Mouse (Mus musculus): Measurements from ENCODE around the gene Stk31. TPM values are rescaled to one million over a fixed set of nuclear protein-coding genes. Genes with fewer than 3 reads are reported as not detected.

The Stk31 gene
- not detected in 2 replicates for total RNA-seq (2014; fragmentation: Nextera tagmentation)
- 0.06 TPM in 1 of 2 replicates, not detected in the other for total RNA-seq (2017)
- polyA plus RNA-seq (2012), result not detected in 2 replicates

- no peaks in the 10 kb centered on the region for H3K4me1 ChIP-seq (ENCODE audit: insufficient read depth, low read depth, low read length)
- no peaks in the 10 kb centered on the region for H3K36me3 ChIP-seq (replicated peaks)
- no peak for ATAC-seq (ENCODE audit: extremely low read depth, insufficient number of reproducible peaks, low FRiP score, poor library complexity, severe bottlenecking)
- peaks cover 2% of the 10 kb centered on the region; the same call in 1 of the 2 replicates for H3K27me3 ChIP-seq (ENCODE audit: insufficient read depth, low read length)
- no peak for TF ChIP-seq POLR2AphosphoS5 (IDR thresholded peaks at IDR 0.05; ENCODE audit: insufficient replicate concordance, low read depth, low read length)
- TF ChIP-seq GATA2 (IDR thresholded peaks at IDR 0.05; ENCODE audit: borderline replicate concordance, low read depth, low read length), result no peak
- no peak for TF ChIP-seq GATA1 (IDR thresholded peaks at IDR 0.05; ENCODE audit: borderline replicate concordance, low read length)
- no peak for TF ChIP-seq TAL1 (conservative IDR thresholded peaks at IDR 0.05; ENCODE audit: low read depth, low read length)
- TF ChIP-seq CTCF (IDR thresholded peaks at IDR 0.05; ENCODE audit: low read depth, low read length), result no peak
- H3K4me3 ChIP-seq (ENCODE audit: low read depth, low read length), result no peak within 1 kb of the TSS
- no peak for DNase-seq (ENCODE audit: low spot score)
- peaks cover 4% of the 10 kb centered on the region for H3K9me3 ChIP-seq (replicated peaks)
These were observed at the start of gene Stk31 for GRCm38 (mm10) chr6:49395316-49395715. TSS of gene Stk31 (plus strand) at chr6:49395604.

- Histone ChIP-seq H3K9me3 (replicated peaks) (no peaks in the 10 kb centered on the region), H3K36me3 (replicated peaks) (no peaks in the 10 kb centered on the region), H3K27me3 (ENCODE audit: insufficient read depth, low read length) (peaks cover 22% of the 10 kb centered on the region), H3K4me1 (ENCODE audit: insufficient read depth, low read depth, low read length) (no peaks in the 10 kb centered on the region), H3K4me3 (ENCODE audit: low read depth, low read length) (no peak overlapping the region)
- ATAC-seq (ENCODE audit: extremely low read depth, insufficient number of reproducible peaks, low FRiP score, poor library complexity, severe bottlenecking) (no peak), DNase-seq (ENCODE audit: low spot score) (no peak)
- TF ChIP-seq GATA2 (IDR thresholded peaks at IDR 0.05; ENCODE audit: borderline replicate concordance, low read depth, low read length) (no peak), POLR2AphosphoS5 (IDR thresholded peaks at IDR 0.05; ENCODE audit: insufficient replicate concordance, low read depth, low read length) (no peak), CTCF (IDR thresholded peaks at IDR 0.05; ENCODE audit: low read depth, low read length) (no peak), TAL1 (conservative IDR thresholded peaks at IDR 0.05; ENCODE audit: low read depth, low read length) (no peak), GATA1 (IDR thresholded peaks at IDR 0.05; ENCODE audit: borderline replicate concordance, low read length) (no peak)
These were observed 45.6 kb upstream of the Stk31 start for GRCm38 (mm10) chr6:49349826-49350225.

- DNase-seq (ENCODE audit: low spot score) (no peak), ATAC-seq (ENCODE audit: extremely low read depth, insufficient number of reproducible peaks, low FRiP score, poor library complexity, severe bottlenecking) (no peak)
- no peak for TF ChIP-seq CTCF (IDR thresholded peaks at IDR 0.05; ENCODE audit: low read depth, low read length)
- no peak for TF ChIP-seq POLR2AphosphoS5 (IDR thresholded peaks at IDR 0.05; ENCODE audit: insufficient replicate concordance, low read depth, low read length)
- no peak for TF ChIP-seq GATA1 (IDR thresholded peaks at IDR 0.05; ENCODE audit: borderline replicate concordance, low read length)
- TF ChIP-seq TAL1 (conservative IDR thresholded peaks at IDR 0.05; ENCODE audit: low read depth, low read length), result no peak
- TF ChIP-seq GATA2 (IDR thresholded peaks at IDR 0.05; ENCODE audit: borderline replicate concordance, low read depth, low read length), result no peak
These were observed 40.8 kb upstream of the Stk31 start for GRCm38 (mm10) chr6:49354613-49355012.

DNA sequence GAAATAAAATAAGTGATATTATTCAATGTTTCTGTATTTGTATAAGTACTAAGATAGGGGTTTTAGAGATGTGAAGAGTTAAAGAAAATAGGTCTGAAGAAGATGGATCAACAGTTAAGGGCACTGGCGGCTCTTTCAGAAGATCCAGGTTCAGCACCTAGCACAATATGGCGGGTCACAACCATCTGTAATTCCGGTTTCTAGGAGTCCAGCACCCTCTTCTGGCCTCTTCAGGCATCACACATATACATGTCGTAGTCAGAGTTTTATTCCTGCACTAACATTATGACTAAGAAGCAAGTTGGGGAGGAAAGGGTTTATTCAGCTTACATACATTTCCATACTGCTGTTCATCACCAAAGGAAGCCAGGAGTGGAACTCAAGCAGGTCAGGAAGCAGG is 40.2 kb upstream of the Stk31 start:
- TF ChIP-seq GATA1 (IDR thresholded peaks at IDR 0.05; ENCODE audit: borderline replicate concordance, low read length) (no peak), GATA2 (IDR thresholded peaks at IDR 0.05; ENCODE audit: borderline replicate concordance, low read depth, low read length) (no peak), CTCF (IDR thresholded peaks at IDR 0.05; ENCODE audit: low read depth, low read length) (peak; percentile 8; the same call in 1 of the 2 replicates), POLR2AphosphoS5 (IDR thresholded peaks at IDR 0.05; ENCODE audit: insufficient replicate concordance, low read depth, low read length) (no peak), TAL1 (conservative IDR thresholded peaks at IDR 0.05; ENCODE audit: low read depth, low read length) (no peak)
- no peak for DNase-seq (ENCODE audit: low spot score)
- Histone ChIP-seq H3K36me3 (replicated peaks) (no peaks in the 10 kb centered on the region), H3K4me1 (ENCODE audit: insufficient read depth, low read depth, low read length) (no peaks in the 10 kb centered on the region), H3K27me3 (ENCODE audit: insufficient read depth, low read length) (peaks cover 14% of the 10 kb centered on the region), H3K9me3 (replicated peaks) (no peaks in the 10 kb centered on the region), H3K4me3 (ENCODE audit: low read depth, low read length) (no peak overlapping the region)
- ATAC-seq (ENCODE audit: extremely low read depth, insufficient number of reproducible peaks, low FRiP score, poor library complexity, severe bottlenecking), result no peak

More at GRCm38 (mm10) chr6:49354613-49355012, 40.8 kb upstream of the Stk31 start:
- no peaks in the 10 kb centered on the region for H3K36me3 ChIP-seq (replicated peaks)
- no peak overlapping the region for H3K4me3 ChIP-seq (ENCODE audit: low read depth, low read length)
- peaks cover 19% of the 10 kb centered on the region for H3K27me3 ChIP-seq (ENCODE audit: insufficient read depth, low read length)
- H3K9me3 ChIP-seq (replicated peaks), result no peaks in the 10 kb centered on the region
- no peaks in the 10 kb centered on the region for H3K4me1 ChIP-seq (ENCODE audit: insufficient read depth, low read depth, low read length)

GRCm38 (mm10) chr6:49360420-49360819 is 35.0 kb upstream of the Stk31 start:
- TF ChIP-seq CTCF (IDR thresholded peaks at IDR 0.05; ENCODE audit: low read depth, low read length) (no peak), POLR2AphosphoS5 (IDR thresholded peaks at IDR 0.05; ENCODE audit: insufficient replicate concordance, low read depth, low read length) (no peak), GATA1 (IDR thresholded peaks at IDR 0.05; ENCODE audit: borderline replicate concordance, low read length) (no peak), TAL1 (conservative IDR thresholded peaks at IDR 0.05; ENCODE audit: low read depth, low read length) (no peak), GATA2 (IDR thresholded peaks at IDR 0.05; ENCODE audit: borderline replicate concordance, low read depth, low read length) (no peak)
- Histone ChIP-seq H3K27me3 (ENCODE audit: insufficient read depth, low read length) (peaks cover 7% of the 10 kb centered on the region; the same call in 1 of the 2 replicates), H3K9me3 (replicated peaks) (no peaks in the 10 kb centered on the region), H3K4me1 (ENCODE audit: insufficient read depth, low read depth, low read length) (no peaks in the 10 kb centered on the region), H3K36me3 (replicated peaks) (no peaks in the 10 kb centered on the region), H3K4me3 (ENCODE audit: low read depth, low read length) (no peak overlapping the region)
- ATAC-seq (ENCODE audit: extremely low read depth, insufficient number of reproducible peaks, low FRiP score, poor library complexity, severe bottlenecking) (no peak), DNase-seq (ENCODE audit: low spot score) (no peak)

DNA sequence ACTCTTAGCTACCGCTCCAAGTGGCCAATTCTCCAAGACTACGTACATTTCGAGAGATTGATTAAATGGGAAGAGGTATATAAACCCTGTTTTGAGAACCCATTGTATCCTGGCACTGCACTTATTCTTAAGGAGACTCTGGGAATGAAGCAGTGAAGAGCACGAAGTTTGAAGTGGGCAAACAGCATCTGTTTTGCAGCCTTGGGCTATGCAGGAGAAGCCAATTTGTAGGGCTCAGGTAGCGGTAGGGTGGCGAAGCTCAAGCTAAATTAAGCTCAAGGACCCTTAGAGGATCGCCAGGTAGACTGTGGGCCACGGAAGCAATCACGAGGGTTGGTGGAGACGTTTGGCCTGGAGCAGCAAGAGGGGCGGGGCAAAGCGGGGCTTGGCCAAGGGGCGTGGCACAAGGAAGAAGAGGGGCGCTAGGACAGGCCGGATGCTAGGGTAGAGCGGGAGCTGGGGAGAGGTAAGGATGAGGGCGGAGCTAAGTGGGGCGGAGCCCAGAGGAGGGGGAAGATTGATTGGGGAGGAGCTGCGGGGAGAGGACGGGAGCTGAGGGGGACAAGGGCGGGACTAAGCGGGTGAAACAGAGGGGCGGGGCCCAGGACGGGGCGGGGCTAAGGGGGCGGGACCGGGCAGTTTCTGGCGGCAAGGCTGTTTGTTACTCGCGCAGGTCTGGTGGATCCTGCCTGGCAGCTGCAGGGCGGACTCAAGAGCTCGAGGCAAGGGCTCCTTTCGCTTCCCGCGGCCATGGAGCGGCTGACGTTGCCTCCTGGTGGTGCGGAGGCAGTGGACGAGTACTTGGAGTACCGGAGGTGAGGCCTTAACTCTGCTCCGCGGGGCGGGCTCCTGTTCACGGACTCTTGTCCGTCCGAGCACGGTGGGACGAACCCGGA is 28.0 kb upstream of the Stk31 start, which contains the start of gene Fam221a:
Gene Fam221a, plus strand, starts transcription at position 581 of the 896 bp plus-strand sequence.
- peak; percentile 98 for ATAC-seq (ENCODE audit: extremely low read depth, insufficient number of reproducible peaks, low FRiP score, poor library complexity, severe bottlenecking)

More for the DNA sequence above, 28.0 kb upstream of the Stk31 start, which contains the start of gene Fam221a:
- Histone ChIP-seq H3K4me3 (ENCODE audit: low read depth, low read length) (peak within 1 kb of the TSS; percentile 72), H3K4me1 (ENCODE audit: insufficient read depth, low read depth, low read length) (peaks cover 16% of the 10 kb centered on the region), H3K27me3 (ENCODE audit: insufficient read depth, low read length) (peaks cover 2% of the 10 kb centered on the region; the same call in 1 of the 2 replicates), H3K9me3 (replicated peaks) (no peaks in the 10 kb centered on the region), H3K36me3 (replicated peaks) (no peaks in the 10 kb centered on the region)
- TF ChIP-seq CTCF (IDR thresholded peaks at IDR 0.05; ENCODE audit: low read depth, low read length) (no peak), POLR2AphosphoS5 (IDR thresholded peaks at IDR 0.05; ENCODE audit: insufficient replicate concordance, low read depth, low read length) (no peak), GATA1 (IDR thresholded peaks at IDR 0.05; ENCODE audit: borderline replicate concordance, low read length) (no peak), GATA2 (IDR thresholded peaks at IDR 0.05; ENCODE audit: borderline replicate concordance, low read depth, low read length) (no peak), TAL1 (conservative IDR thresholded peaks at IDR 0.05; ENCODE audit: low read depth, low read length) (no peak)
- DNase-seq (ENCODE audit: low spot score), result peak; percentile 69
